Mouse (Mus musculus): Measurements from ENCODE around the gene Bcor.
A peak's percentile ranks its signal among the peaks of the same experiment; 100 is the strongest.

Bcor gene

GRCm38 (mm10) chrX:12062121-12062931 is 97.8 kb downstream of the Bcor start:
- DNase-seq (ENCODE audit: low read depth), result no peak

- DNase-seq (ENCODE audit: low read depth), result no peak
These were observed 99.3 kb downstream of the Bcor start for GRCm38 (mm10) chrX:12060848-12061247.

GRCm38 (mm10) chrX:12057210-12057609 is 102.9 kb downstream of the Bcor start:
- DNase-seq (ENCODE audit: low read depth), result no peak

GRCm38 (mm10) chrX:12053315-12053914 is 106.7 kb downstream of the Bcor start:
- DNase-seq (ENCODE audit: low read depth), result no peak

- no peak for DNase-seq (ENCODE audit: low read depth)
These were observed 107.5 kb downstream of the Bcor start for GRCm38 (mm10) chrX:12052651-12053050.

GRCm38 (mm10) chrX:12048721-12049120 is 111.4 kb downstream of the Bcor start:
- DNase-seq (ENCODE audit: low read depth), result no peak

- DNase-seq (ENCODE audit: low read depth), result no peak
These were observed 112.0 kb downstream of the Bcor start for GRCm38 (mm10) chrX:12048166-12048565.

GRCm38 (mm10) chrX:12047223-12047911 is 112.8 kb downstream of the Bcor start:
- DNase-seq (ENCODE audit: low read depth), result no peak

- DNase-seq (ENCODE audit: low read depth), result no peak
These were observed 113.5 kb downstream of the Bcor start for GRCm38 (mm10) chrX:12046676-12047075.

GRCm38 (mm10) chrX:12043352-12043751 is 116.8 kb downstream of the Bcor start:
- no peak for DNase-seq (ENCODE audit: low read depth)

- peak; percentile 35 for DNase-seq (ENCODE audit: low read depth)
These were observed 118.7 kb downstream of the Bcor start for GRCm38 (mm10) chrX:12041453-12041852.

- DNase-seq (ENCODE audit: low read depth), result peak; percentile 82
These were observed 145.3 kb downstream of the Bcor start for GRCm38 (mm10) chrX:12014726-12015464.

- no peak for DNase-seq (ENCODE audit: low read depth)
These were observed 149.5 kb downstream of the Bcor start for GRCm38 (mm10) chrX:12010660-12011059.

GRCm38 (mm10) chrX:12009046-12009445 is 151.1 kb downstream of the Bcor start:
- no peak for DNase-seq (ENCODE audit: low read depth)

- no peak for DNase-seq (ENCODE audit: low read depth)
These were observed 152.2 kb downstream of the Bcor start for GRCm38 (mm10) chrX:12007832-12008540.

- DNase-seq (ENCODE audit: low read depth), result peak; percentile 47
These were observed 153.0 kb downstream of the Bcor start for GRCm38 (mm10) chrX:12006882-12007753.

- DNase-seq (ENCODE audit: low read depth), result peak; percentile 60
These were observed 153.9 kb downstream of the Bcor start for GRCm38 (mm10) chrX:12006031-12006881.

- DNase-seq (ENCODE audit: low read depth), result peak; percentile 58
These were observed 154.7 kb downstream of the Bcor start for GRCm38 (mm10) chrX:12005181-12006030.

GRCm38 (mm10) chrX:12004416-12004815 is 155.7 kb downstream of the Bcor start:
- no peak for DNase-seq (ENCODE audit: low read depth)

All from naive thymus-derived CD4-positive, alpha-beta T cell, adult 2 months (primary cell).